Mouse (Mus musculus): ENCODE measurements around the gene Prdx2.
A peak's percentile ranks its signal among the peaks of the same experiment; 100 is the strongest.

Gene Prdx2

GRCm38 (mm10) chr8:84969241-84970134 lies at the start of gene Prdx2, which contains the start of the genes Gm49661 and Rnaseh2a:
Prdx2 (plus strand) TSS chr8:84969587.
Gm49661 (minus strand) TSS chr8:84969433.
Rnaseh2a (minus strand) TSS chr8:84969767.
- DNase-seq (ENCODE audit: low spot score) = peak; percentile 67

- peak; percentile 84 for DNase-seq (ENCODE audit: low spot score)
These were observed 47.8 kb upstream of the Prdx2 start for GRCm38 (mm10) chr8:84921596-84921995.

DNA sequence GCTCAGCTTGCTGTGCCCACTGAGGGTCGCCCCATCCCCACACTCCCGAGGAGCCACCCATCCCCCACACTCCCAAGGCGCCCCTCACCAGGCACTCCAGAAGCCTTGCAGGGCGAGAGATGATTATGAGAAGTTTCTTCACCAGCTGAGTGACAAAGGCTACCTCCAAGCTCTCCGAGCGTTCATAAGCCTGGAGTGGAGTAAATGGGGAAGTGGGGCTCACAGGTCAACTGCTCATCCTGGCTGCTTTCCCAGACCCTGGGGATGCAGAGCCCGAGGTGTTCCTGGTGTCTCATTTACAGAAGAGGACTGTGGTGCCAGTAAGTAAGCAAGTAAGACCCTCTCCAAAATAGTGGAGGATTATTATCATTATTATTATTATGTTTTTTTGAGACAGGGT lies 43.8 kb upstream of the Prdx2 start:
- DNase-seq (ENCODE audit: low spot score) = no peak

DNA sequence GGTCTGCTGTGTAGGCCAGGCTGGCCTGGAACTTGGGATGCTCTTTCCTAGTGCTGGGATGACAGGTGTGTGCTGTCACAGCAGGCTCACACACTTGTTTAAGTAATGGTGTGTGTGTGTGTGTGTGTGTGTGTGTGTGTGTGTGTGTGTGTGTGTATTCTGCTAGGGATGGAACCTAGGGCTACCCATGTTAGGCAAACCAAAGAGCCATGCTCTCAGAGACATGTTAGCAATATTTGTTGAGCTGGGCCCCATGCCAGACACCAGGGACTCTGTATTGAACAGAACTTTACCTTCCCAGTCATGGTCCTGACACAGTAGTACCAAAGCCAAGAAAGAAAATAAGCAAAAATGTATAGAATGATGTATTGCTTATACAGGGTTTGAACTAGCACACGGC lies 41.9 kb upstream of the Prdx2 start:
- DNase-seq (ENCODE audit: low spot score) = no peak

GRCm38 (mm10) chr8:84928456-84929306 lies 40.7 kb upstream of the Prdx2 start:
- DNase-seq (ENCODE audit: low spot score) = peak; percentile 56

- no peak for DNase-seq (ENCODE audit: low spot score)
These were observed 38.8 kb upstream of the Prdx2 start for GRCm38 (mm10) chr8:84930582-84930981.

DNA sequence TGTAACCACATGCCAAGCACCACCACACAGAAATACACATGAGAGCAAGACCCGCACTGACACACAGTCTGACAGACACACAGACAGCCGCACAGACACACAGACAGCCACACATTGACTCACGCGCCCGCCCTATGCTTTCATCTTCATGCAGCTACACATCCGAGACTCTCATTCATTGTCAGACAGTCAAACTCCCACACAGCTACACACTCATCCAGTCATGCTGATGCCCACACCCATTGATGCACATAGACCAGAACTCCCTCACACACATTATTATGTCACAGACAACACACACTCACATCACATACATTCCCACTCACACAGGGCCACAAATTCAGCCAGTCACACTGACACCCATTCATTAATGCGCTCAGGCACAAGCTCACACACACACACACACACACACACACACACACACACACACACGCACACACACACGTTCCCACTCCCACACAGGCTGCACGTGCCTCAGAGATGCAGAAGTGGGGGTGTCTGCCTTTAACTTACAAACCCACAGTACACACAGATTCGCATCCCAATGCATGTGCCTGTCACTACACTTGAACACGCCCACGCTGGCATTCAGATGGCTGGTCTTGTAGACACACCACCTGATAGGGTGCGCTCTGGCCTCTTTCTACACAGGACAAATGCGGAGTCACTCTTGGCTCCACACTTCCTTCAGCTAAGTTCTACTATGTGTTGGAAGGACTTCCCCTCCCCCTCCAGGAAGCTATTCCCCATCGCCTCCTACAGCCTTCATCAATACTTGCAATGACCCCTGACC lies 35.4 kb upstream of the Prdx2 start:
- DNase-seq (ENCODE audit: low spot score) = no peak

- no peak for DNase-seq (ENCODE audit: low spot score)
These were observed 34.5 kb upstream of the Prdx2 start for GRCm38 (mm10) chr8:84934860-84935259.

DNA sequence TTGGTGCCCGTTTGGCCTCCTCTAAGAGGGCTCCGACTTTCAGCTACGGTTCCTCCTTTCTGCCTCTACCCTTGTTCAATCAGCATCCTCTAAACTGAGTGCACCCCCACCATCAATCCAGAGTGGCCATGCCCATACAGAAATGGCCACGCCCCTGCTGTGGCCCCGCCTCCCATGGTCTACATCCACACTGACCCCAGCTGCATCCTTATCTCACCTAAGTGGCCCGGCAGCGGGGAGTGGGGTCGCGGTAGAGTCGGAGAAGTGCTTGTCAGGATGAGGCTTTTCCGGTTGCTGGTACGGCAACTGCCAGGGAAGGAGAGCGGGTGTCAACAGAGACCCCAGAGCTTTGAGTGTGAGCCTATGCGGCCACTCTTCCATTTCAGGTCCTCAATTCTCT lies 33.9 kb upstream of the Prdx2 start:
- DNase-seq (ENCODE audit: low spot score) = no peak

GRCm38 (mm10) chr8:84936041-84936961 lies 33.1 kb upstream of the Prdx2 start:
- no peak for DNase-seq (ENCODE audit: low spot score)

DNA sequence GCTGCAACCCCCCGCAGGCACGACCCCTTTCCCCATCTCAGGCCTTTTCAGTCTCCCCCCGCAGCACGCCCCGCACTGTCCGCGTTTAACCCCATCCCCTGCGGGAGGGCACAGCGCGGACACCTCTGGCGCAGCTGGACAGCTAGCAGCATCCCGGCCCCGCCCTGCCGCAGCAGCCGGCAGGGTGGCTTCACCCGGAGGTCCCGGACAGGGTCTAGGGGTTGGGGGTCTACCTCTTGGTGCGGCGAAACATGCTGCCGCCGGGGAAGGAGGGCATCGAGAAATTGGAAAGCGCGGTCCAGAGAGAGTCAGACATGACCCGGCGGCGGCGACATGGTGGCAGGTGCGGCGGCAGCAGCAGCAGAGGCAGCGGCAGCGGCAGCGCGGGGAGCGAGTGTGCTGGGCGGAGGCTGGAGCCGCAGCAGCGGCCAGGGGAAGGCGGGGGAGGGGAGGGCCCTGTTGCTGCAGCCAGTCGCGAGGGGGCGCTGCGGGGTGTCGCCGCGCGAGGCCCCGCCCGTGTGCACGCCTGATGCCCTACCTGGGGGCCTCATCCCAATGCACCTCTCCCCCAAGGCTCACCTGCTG lies 32.3 kb upstream of the Prdx2 start, which contains the start of gene Mast1:
TSS of gene Mast1 (minus strand) at position 398 of the 585 bp plus-strand sequence.
- DNase-seq (ENCODE audit: low spot score) = no peak

DNA sequence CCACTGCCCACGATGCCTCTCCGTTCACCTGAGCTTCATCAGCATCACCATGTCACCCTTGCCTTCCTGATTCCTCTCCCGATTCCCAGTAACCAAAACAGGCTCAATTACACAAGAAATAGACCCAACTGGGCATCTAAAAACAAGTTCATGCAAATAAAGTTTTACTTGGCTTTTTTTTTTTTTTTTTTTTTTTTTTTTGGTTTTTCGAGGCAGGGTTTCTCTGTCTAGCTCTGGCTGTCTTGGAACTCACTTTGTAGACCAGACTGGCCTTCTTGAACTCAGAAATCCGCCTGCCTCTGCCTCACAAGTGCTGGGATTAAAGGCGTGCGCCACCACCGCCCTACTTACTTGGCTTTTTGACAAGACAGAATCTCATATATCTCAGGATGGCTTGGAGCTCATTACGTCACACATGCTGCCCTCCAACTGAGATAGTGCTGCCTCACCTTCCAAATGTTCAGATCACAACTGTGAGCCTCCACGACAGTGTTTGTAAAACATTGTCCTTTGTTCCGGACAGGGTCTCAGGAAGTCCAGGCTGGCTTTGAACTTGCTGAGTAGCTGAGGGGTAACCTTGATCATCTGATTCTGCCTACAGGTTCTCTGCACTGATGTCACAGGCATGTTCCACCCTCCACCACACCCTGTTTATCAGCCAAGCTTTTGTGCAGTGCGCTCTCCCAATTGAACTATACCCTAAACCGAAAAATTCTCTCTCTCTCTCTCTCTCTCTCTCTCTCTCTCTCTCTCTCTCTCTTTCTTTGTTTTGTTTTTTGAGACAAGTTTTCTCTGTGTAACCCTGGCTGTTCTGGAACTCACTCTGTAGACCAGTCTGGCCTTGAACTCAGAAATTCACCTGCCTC lies 31.5 kb upstream of the Prdx2 start:
- DNase-seq (ENCODE audit: low spot score) = no peak

DNA sequence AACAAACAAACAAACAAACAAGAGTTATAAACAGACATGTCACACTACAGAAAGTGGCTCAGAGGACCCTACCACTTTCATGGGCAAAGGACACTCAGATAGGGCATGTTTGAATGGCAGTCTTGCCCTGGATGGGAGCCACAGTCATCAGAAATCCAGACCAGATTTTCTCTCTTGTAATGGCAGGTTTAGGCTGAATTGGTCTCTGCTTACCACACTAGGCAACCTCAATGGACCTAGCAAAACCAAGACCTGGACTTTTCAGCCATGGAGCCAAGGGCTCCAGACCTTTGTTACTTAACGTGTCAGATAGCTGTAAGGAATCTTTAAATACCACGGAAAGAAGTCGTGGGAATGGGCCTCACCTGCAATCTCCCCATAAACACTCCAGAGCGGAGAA lies 25.7 kb upstream of the Prdx2 start:
- no peak for DNase-seq (ENCODE audit: low spot score)

DNA sequence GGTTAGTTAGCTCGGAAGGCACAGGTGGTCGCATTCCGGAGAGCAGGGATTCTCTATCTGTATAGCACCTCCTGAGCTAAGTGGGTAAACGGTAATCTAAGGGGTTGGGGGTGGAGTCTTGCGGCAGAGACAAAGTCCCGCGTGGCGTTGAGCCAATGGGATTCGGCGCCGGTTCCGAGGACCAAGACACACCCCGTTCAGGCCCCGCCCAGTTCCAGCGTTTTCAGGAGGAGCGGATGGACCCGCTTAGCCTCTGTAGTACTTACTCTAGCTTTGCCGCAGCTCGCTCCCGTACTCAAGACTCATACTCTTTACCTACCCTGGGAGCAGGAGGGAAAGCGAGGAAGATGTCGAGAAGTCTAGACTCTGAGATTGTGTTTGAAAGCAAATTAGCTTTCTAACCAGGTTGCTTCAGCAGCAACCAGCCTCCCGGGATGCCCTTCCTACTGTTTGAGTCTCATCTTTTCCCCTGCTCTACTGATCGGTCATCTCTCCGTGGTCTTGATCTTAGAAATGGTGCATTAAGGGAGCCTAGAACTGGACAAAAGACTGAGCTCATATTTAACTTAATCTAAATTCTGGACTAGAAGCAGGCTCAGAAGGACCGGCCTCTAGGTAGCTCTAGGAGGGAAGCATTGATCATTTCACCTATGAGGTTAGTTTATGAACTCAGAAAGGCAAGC lies 24.8 kb upstream of the Prdx2 start:
- no peak for DNase-seq (ENCODE audit: low spot score)

DNA sequence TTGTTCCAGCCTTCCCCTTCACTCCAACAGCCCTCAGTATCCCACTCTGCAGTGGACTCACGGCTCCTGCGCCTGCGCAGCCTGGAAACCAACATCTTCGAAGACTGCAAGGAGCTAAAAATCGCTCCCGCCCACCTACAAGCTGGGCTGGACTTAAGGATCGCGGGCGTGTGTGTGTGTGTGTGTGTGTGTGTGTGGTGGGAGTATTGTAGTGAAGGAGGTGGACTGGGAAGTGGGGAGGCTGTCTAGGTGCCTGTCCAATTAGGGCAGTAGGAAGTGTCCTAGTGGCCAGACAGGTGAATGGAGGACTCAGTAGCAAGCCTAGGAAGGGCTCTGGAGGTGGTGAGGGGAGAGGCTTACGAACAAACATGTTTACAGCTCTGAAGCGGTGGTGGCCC lies 24.2 kb upstream of the Prdx2 start:
- DNase-seq (ENCODE audit: low spot score) = no peak

- DNase-seq (ENCODE audit: low spot score) = no peak
These were observed 23.5 kb upstream of the Prdx2 start for GRCm38 (mm10) chr8:84945633-84946527.

DNA sequence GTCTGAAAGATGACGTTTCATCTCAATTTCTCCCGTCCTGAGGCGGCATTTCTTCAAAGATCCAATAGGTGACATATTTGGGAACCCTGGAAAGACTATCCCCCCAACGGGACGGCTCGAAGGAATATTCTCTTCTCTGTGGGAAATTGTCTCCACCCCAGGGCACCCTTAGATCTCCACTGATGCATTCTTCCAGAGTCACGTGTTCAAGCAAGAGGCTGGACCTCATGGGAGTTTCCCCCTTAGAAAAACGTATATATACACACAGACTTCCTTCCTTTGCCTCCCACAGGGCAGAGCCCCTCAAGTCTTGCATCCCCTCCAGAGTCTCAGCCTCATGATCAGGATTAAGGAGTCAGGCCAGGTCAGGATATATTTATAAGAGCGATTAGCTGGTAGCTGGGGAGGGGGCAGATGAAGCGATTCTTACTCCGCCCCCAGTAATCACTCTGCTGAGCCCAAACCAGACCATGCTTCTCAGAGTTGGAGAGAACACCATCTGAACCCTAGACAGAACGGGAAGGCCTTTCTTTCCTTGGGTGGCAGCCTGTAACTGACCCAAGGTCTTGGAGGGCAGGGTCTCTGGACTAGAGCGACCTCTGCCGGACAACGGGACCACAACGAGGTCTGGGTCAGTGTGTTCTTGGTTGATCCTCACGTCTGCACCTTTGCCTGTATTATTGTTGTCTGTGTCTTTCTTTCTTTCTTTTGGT lies 22.7 kb upstream of the Prdx2 start, which contains the start of gene Rtbdn:
TSS of gene Rtbdn (plus strand) at position 464 of the 713 bp plus-strand sequence.
- no peak for DNase-seq (ENCODE audit: low spot score)

Data from lung, postnatal 25 days (tissue).